Mouse (Mus musculus): ENCODE measurements around the gene Olfr768. TPM values are rescaled to one million over a fixed set of nuclear protein-coding genes. Genes with fewer than 3 reads are reported as not detected.
"Not testable (repeated sequence)": the region's sequence is repeated elsewhere in the genome, so short reads cannot be mapped to it uniquely, and the experiment has no call there.

The Olfr768 gene
- total RNA-seq (2021), result not detected
- long read RNA-seq, experiment 1, result 0 reads
- long read RNA-seq, experiment 2, result 0 reads

DNA sequence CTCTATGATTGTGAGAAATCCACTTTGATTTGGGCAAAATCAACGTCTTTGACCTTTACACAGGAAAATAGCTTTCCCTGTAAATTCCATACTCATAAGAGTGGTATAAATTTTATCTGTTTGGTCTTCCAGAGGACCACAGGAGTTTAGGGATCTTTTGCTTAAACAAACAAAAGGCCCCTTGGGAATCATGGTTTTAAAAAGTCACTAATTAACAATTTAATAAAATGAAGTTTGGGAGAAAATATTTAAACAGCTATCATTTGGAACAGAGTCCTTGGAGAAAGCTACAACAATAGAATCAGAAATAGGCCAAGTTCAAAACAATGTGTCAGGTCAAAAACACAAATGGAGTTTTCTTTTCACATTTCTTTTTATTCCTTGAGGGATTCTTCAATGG, at the start of gene Olfr768:
Gene Olfr768 (minus strand): TSS at position 101 of the 400 bp plus-strand sequence.
- intact Hi-C loops (cut with DNase I; ENCODE audit: low total_unique reads), result no loop called here
- DNase-seq, result no peak

DNA sequence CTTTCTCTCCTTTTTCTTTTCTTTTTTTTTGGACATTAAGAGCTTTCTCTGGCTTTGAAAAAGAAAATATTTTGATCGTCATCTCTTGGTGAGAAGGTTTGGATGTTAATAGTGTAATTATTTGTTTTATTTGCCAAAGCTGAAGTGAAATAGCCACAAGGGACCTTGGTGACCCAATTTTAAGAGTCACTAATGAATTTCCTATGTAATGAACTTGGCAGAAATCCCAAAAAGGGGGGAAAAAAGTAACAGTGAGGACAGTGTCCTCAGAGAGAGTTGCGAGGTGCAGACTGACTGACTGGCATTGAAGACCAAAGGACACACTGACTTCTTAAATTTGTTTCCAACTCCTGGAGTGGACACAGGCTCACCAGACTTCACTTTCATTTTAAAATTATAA, 39.7 kb upstream of the Olfr768 start, which contains the start of gene Olfr770:
Gene Olfr770 (minus strand): TSS at position 101 of the 400 bp plus-strand sequence.
- DNase-seq, result no peak
- intact Hi-C loops (cut with DNase I; ENCODE audit: low total_unique reads), result no loop called here

DNA sequence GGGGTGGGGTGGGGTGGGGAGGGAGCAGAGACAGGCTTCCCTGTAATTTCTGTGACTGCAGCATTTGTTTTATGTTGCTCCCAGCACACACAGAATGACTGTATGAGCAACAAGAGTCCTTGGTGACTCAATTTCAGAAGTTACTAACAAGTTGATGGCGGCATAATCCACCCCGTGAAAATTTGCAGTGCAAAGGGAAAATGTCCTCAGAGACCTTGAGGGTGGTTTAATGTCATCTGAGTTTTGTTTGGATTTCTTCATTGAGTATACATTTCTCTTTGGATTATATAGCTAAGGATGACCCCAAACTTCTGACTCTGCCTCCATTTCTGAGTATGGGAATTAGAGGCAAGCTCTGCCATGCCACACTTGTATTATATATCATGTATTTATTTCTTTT, 18.6 kb upstream of the Olfr768 start, which contains the start of gene Olfr769:
Gene Olfr769 (minus strand): TSS at position 101 of the 400 bp plus-strand sequence.
- intact Hi-C loops (cut with DNase I; ENCODE audit: low total_unique reads), result no loop called here
- DNase-seq, result no peak

DNA sequence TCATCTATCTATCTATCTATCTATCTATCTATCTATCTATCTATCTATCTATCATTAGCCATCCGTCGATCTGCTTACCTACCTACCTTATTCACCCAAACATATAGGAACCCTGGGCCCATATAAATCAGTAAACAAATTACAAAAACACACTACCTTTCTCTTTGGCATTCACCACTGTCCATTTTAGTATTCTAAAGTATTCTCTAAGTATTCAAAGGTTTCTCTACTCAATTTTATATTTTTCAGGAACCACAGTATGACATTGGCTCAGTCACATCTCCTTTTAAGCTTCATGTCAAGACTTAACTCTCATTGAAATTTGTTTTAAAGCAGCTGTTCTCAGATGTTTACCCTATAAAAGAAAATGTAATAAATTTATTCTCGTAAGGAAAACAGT, 16.0 kb upstream of the Olfr768 start:
- no peak for DNase-seq
- intact Hi-C loops (cut with DNase I; ENCODE audit: low total_unique reads), result no loop called here

DNA sequence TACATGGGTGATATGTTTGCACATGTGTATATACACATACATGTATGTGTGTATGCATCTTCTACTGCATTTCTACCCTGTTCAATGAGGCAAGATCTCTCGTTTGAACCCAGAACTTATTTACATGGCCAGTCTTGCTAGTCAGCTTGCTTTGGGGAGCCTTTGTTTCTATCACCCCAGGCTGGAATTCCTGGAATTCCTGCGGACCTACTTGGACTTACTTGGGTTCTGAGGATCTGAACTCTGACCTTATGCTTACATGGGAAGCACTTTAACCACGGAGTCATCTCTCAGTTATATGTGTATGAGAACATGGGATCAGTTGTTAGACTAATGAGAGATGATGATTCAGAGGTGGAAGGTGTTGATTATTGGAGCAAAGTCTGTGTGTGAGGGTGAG, 2.1 kb upstream of the Olfr768 start:
- intact Hi-C loops (cut with DNase I; ENCODE audit: low total_unique reads), result no loop called here
- DNase-seq, result no peak

DNA sequence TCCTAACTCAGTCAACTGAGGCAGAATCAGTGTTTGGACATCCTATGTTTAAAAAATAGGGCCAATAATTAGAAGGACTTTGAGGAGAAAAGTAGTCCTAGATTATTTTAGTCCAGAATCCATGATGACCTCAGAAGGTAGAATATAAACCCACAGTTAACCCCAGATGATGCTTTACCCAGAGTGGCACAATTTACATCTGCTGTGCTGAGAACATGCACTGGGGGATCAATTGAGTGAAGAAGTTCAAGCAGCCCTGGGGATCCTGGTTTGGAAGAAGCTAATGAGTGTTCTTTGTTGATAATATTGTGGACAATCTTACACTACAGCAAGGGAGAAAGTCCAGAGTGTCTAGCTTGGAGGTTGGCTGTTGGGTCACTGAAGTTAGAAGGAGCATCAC, 16.4 kb downstream of the Olfr768 start, which contains the start of gene Olfr767:
Gene Olfr767 (minus strand): TSS at position 101 of the 400 bp plus-strand sequence.
- intact Hi-C loops (cut with DNase I; ENCODE audit: low total_unique reads); DNase-seq: not testable (repeated sequence)

DNA sequence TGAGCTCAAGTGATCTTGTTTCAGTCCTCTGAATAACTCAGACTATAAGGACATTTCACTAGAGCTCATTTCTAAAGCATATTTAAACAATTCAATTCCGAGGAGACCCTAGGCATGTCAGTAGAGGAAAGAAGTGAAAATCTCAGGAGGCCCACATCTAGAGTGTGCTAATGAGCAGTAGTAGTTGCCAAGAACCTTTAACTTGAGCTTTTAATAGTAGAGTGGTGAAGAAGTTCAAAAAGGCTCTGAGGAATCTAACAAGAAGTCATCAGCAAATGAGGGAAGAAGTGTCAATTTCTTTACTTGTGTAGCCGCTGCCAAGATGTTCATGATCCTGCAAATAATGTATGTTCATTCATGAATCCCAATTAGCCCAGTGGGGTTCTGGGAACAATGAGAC, 30.3 kb downstream of the Olfr768 start, which contains the start of gene Olfr766-ps1:
Gene Olfr766-ps1 (minus strand): TSS at position 101 of the 400 bp plus-strand sequence.
- intact Hi-C loops (cut with DNase I; ENCODE audit: low total_unique reads), result no loop called here
- no peak for DNase-seq

DNA sequence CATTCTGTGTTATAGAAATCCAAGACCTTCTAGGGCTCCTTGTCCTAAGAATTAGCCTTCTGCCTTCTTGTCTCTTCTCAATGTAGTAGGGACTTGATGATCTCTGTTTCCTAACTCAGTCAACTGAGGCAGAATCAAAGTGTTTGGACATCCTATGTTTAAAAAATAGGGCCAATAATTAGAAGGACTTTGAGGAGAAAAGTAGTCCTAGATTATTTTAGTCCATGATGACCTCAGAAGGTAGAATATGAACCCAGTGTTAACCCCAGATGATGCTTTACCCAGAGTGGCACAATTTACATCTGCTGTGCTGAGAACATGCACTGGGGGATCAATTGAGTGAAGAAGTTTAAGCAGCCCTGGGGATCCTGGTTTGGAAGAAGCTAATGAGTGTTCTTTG, 49.3 kb downstream of the Olfr768 start, which contains the start of gene Olfr765:
Gene Olfr765 (minus strand): TSS at position 101 of the 400 bp plus-strand sequence.
- DNase-seq; intact Hi-C loops (cut with DNase I; ENCODE audit: low total_unique reads): not testable (repeated sequence)

Other genes with a start within 250 kb of the Olfr768 start
- gene Gdf11, start 207.7 kb downstream of the Olfr768 start, total RNA-seq (2021), result 1 to 10 TPM; 6.7 to 7.1 TPM
- gene Cd63, start 198.4 kb downstream of the Olfr768 start, total RNA-seq (2021), result 100 to 1,000 TPM; 121 to 151 TPM
- gene Rdh5, start 176.5 kb downstream of the Olfr768 start, total RNA-seq (2021), result 1 to 10 TPM; 5.6 to 7.7 TPM
- 100 to 1,000 TPM; 174 to 181 TPM for gene Bloc1s1, start 175.3 kb downstream of the Olfr768 start, total RNA-seq (2021)
- 10 to 100 TPM; 88.7 to 94.7 TPM for gene Itga7, start 165.6 kb downstream of the Olfr768 start, total RNA-seq (2021)
- gene Mettl7b, start 138.4 kb downstream of the Olfr768 start, total RNA-seq (2021), result under 1 TPM in 1 of 2 experiments, not detected in 1; 0.16 TPM
- gene Olfr9, start 109.9 kb downstream of the Olfr768 start, total RNA-seq (2021), result not detected
- gene Olfr763, start 88.6 kb downstream of the Olfr768 start, total RNA-seq (2021), result not detected
- not detected for gene Olfr764-ps1, start 59.5 kb downstream of the Olfr768 start, total RNA-seq (2021)
- gene Olfr765, start 49.4 kb downstream of the Olfr768 start, total RNA-seq (2021), result not detected
- not detected for gene Olfr766-ps1, start 30.4 kb downstream of the Olfr768 start, total RNA-seq (2021)
- not detected for gene Olfr767, start 16.5 kb downstream of the Olfr768 start, total RNA-seq (2021)
- not detected for gene Olfr769, start 18.5 kb upstream of the Olfr768 start, total RNA-seq (2021)
- gene Olfr770, start 39.6 kb upstream of the Olfr768 start, total RNA-seq (2021), result not detected
- gene Olfr771, start 65.4 kb upstream of the Olfr768 start, total RNA-seq (2021), result not detected
- gene Olfr772, start 78.5 kb upstream of the Olfr768 start, total RNA-seq (2021), result not detected
- not detected for gene Olfr773, start 88.0 kb upstream of the Olfr768 start, total RNA-seq (2021)
- not detected for gene Olfr774, start 136.8 kb upstream of the Olfr768 start, total RNA-seq (2021)
- gene Olfr775, start 149.0 kb upstream of the Olfr768 start, total RNA-seq (2021), result not detected
- gene Olfr776, start 159.8 kb upstream of the Olfr768 start, total RNA-seq (2021), result not detected
- not detected for gene Olfr777, start 172.1 kb upstream of the Olfr768 start, total RNA-seq (2021)
- gene Olfr780, start 218.7 kb upstream of the Olfr768 start, total RNA-seq (2021), result not detected
- not detected for gene Olfr781, start 229.5 kb upstream of the Olfr768 start, total RNA-seq (2021)
- not detected for gene Olfr782, start 249.5 kb upstream of the Olfr768 start, total RNA-seq (2021)